Mouse (Mus musculus): ENCODE results near the gene Rtn3.
"Not testable (repeated sequence)": the region's sequence is repeated elsewhere in the genome, so short reads cannot be mapped to it uniquely, and the experiment has no call there.

The Rtn3 gene

DNA sequence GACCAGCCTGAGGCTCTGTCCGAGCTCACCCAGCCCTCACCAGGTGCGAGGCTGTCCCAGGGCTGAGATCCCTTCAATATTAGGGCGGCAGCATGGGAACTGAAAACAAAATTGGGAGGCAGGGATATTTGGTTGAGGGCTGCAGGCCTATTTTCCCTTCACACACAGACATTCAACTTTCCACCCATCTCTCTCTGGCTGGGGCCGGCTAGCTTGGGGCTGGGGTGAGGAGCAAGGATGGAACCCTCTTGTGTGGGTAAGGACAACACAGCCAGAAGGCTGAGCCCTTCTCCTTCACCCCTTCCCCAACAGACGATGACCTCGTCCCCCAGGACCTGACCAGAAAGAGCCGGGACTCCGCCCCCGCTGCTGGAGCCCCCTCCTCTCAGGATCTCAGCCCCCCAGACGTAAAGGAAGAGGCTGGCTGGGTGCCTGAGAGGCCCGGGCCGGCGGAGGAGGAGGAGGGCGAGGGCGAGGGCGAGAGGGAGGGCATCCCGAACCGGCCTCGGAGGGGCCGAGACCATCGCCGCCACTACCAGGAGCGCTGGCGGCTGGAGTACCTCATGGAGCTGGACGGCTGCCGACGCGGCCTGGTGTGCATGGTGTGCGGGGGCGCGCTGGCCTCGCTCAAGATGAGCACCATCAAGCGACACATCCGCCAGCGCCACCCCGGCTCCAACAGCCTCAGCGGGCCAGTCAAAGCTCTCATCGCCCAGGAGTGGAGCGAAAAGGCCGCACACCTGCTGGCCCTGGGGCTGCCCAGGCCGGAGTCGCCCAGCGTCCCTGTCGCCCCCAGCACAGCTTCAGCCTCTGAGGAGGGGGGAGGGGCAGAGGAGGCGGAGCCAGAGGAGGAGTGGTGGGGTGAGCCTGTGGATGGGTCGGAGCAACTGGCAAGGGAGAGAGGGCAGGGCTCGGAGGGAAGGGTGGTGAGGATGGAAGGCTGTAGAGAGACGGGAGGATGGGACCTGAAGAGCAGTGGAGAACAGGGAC, 61.2 kb downstream of the Rtn3 start:
- peak in 1 of 2 experiments; percentile 49 for DNase-seq

DNA sequence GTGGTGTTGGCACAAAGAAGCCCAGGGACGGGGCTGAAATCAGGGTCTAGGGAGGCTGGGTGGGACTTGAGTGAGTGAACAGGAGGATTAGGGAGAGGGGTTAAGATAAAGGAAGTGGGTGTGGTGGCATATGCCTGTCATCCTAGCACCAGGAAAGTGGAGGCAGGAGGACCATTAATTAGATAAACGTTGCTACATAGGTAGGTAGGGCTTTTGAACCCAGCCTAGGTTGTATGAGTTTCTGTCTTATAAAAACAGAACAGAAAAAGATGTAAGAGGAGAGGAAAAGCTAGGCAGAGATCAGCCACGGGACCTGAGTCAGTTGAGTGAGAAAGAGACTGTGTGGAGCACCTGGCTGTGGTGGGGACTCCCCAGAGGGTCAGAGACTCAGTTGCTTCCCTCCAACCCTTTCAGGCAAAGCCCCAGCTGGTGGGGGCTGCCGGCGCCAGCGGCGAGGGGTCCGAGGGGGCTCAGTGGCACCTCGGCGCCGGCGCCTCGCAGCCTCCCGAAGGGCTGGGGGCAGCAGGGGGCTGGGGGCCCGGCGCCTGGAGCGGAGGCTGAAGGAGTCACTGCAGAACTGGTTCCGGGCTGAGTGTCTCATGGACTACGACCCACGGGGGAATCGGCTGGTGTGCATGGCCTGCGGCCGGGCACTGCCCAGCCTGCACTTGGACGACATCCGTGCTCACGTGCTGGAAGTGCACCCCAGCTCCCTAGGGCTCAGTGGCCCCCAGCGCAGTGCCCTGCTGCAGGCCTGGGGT, 62.1 kb downstream of the Rtn3 start:
- peak in 1 of 2 experiments; percentile 21 for DNase-seq

DNA sequence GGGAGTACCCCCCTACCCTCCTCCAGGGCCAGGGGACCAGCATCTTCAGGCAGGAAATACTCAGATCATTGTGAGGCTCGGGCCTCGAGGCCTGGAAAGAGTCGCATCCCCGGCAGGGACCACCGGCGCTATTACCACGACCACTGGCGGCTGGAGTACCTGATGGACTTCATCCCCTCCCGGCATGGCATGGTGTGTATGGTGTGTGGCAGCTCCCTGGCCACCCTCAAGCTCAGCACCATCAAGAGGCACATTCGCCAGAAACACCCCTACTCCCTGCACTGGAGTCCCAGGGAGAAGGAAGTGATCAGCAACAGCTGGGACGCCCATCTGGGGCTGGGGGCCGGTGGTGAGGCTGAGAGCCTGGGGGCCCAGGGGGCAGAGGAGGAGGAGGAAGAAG, 63.0 kb downstream of the Rtn3 start:
- no peak for DNase-seq

DNA sequence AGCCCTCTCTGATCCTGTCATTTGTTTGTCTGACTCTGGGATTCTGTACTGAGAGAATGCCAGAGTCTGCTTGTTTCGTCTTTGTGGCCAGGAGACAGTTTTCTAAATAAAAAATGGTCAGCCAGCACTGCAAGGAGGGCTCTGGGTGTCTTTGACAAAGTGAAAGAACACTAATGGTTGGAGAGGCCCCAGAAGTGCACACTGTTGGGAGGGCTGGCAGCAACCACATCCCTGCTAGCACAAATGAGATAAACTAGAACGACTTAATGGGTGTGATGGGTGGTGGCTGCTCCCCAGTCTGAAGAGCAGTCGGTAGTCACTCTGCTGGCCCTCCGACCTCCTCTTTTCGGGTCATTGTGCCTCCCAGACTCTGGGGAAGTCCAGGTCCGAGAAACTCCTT, 63.9 kb downstream of the Rtn3 start:
- DNase-seq = no peak

DNA sequence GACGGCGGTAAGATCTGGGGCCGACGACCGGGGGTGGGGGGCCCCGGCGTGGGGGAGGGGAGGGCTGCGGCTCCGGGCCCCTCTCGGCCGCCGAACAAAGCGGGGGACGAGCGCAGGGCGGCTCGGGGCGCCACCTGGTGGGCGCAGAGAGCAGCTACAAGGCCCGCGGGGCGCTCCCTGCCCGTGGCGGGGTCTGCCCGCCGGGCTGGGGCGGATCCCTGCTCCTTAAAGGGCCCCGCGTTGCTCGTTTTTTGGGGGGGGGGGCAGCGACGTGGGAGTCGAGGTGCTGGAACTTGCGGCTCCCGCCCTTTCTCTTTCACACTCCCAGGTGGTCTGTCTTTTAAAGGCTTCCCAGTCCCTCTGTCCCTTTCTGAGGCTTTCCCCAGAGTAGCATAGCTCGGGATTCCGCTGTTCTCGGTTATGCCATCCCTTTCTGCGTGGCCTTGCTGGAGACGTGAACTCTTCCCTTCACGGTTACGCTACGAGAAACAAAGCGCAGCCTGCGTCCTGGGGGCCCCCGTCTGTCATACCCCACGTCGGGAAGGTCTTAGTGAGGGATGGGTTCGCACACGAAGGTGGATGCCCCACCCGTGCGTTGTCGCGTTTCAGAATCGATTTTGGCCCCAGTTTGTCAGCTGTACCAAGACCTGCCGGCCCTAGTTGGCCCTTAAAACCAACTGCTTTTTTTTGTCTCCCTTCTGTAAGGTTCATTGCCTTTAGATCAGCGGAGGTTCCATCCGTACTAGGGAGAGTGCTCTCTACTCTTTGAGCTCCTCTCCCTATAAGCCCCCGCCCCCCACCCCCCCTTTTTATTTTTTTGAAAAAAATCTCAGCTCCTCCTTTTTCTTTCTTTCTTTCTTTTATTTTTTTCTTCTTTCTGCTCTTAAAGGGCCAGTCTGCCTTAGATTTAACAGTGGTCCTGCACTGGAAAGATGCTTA, 64.9 kb downstream of the Rtn3 start:
- peak; percentile 65 to 86 for DNase-seq

DNA sequence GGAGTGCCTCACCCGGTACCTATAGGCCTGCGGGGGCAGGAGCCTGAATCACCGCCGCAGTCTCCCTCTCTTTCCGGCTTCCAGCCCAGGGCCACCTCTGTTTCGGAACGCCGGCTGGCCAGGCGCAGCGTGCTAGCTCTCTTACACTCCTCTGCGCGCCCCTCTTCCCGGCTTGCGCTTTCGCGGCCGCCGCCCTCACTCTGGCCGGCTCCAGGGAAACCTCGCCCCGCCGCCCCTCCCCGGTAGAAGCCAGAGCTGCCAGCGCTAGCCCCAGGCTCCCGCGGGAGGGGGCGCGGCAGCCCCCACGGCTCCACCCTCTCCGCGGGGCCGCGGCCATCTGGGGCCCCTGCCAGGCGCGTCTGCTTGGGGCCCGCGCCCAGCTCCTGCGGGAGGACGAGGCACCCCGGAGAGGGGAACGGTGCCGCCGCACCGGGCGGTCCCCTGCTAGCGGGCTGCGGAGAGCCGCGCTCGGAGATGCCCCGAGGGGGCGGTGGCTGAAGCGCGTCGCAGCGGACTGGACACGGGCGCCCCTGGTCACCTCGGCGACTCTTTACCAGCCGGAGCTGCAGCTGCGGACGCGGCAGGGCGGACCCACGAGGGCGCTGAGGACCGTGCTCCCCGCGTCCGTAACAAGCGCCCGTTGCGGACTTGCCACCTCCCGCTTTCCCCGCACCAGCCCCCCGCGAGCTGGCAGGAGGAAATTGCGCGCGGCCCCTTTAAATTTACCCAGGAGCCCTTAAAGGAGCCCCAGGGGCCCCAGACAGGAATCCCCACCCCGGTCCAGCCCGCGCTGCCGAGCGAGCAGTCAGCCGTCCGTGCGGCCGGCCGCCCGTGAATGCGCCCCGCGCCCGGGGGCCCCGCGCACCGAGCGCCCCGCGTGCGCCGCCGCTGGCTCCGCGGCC, 66.0 kb downstream of the Rtn3 start, which contains the start of gene 2700081O15Rik:
TSS of gene 2700081O15Rik (plus strand) at position 792 of the 902 bp plus-strand sequence.
- DNase-seq = peak; percentile 78 to 84

DNA sequence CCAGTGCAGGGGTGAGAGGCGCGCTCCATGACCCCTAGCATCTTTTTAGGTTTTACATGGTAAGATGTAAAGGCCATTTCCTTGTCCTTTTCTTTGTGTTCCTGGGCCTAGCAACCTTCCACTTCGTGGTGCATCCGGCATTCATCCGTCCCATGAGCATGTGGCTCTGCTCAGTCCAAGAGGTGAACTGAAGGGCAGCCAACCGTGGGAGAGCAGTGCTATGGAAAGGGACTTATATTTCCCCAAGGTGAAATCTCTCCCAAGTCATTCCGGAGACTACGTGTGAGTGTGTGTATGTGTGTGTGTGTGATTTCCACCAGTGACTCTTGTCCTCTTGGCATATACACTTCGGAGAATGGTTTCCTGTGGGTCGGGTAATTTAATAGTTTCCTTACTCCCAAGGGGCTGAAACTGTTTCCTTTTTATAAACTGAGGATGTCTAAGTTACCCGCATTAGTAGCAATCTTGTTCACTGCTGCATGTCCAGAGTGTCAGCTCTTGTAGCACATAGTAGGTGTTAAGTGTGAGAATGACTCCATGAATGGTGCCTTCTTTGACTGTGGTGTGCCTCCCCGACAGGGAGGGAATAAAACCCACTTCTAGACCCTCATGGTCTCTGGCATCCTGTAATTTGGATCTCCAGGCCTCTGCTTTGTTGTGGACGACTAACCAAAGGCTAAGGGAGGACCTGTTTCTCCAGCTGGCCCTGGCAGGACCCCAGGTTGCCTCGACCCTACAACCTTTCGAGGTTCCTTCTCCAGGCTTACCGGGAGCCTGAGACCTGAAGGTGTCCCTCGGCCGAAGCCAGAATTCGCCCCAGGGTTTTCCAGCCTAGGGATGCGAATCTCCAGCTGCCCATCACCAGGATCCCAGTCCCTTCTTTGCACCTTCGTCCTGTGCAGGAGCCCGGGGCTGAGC, 66.9 kb downstream of the Rtn3 start:
- peak in 1 of 2 experiments; percentile 42 for DNase-seq

DNA sequence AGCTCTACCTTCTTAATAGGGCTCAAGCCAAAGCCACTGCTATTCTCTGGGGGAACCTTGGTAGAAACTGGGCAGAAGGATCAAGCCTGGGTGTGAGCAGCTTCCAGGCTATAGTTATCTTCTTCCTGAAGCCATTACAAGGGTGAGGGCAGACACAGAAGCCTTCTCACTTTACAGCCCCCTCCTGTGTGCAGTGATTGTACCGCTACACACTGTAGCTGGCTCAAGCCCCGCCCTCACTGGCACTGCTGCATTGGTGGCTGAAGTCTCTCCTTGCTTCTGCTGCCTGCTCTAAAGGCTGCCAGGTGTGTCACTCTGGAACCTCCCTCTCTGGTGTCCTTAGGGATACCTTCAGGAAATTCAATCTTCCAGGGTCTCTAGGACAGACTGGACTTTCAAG, 70.7 kb downstream of the Rtn3 start:
- DNase-seq = no peak

DNA sequence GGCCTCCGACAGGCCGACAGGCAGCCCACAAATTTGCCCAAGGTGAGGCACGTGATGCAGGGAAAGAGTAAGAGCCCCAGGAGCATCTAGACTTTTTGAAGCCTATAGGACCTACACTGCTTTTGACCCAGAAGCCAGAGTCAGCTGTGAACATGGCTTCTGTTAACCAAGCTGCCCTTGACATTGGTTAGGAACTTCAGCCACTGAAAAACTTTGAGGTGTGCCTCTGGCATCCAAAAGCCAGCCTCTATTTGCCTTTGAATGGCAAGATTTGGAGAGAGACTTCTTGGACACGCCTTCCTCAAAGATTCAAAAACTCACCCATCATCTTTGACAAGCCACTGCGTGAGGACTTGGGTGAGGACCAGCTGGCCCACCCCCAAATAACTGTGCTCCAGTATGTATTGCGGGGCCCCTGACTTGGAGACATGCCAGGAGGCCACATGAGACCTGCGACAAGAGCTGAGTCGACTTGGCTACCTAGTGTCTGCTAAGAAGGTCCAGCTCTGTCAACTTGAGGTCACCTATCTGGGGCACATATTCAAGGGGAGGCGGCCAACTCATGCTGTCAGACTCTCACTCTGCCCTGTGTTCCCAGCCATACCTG, 78.4 kb downstream of the Rtn3 start:
- DNase-seq = no peak

DNA sequence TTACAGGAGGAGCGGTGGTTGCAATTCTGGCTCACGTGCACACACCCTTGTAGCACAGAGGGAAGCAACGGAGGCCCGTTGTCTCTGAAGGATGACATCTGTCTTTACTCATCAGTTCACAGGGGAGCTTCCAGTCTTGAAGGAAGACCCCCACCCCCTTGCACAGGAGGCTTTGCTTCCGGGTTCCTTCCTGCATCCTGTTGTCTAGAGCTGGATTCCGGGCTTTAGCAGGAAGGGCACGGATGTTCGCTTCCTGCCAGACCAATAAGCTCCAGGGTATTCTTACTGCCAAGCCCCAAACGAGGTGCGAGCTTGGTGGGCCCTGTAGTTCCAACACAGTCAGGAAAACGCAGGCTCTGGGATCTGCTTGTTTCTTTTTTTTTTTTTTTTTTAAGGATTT, 82.4 kb downstream of the Rtn3 start:
- peak; percentile 47 to 66 for DNase-seq

DNA sequence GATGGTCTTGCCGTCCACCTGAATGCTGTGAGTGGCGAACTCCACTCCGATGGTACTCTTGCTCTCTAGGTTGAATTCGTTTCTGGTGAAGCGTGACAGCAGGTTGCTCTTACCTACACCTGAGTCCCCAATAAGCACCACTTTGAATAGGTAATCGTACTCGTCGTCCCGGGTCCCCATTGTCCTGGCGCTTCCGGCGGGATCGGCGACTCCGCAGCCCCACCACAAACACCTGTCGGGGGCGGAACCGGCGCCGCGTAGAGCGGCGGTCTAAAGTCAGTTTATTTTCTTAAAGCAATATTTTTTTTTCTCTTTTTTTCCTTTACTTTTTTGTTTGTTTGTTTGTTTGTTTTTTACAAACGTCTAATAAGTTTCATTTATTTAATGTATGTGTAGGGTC, 84.2 kb downstream of the Rtn3 start:
- not testable (repeated sequence) for DNase-seq

DNA sequence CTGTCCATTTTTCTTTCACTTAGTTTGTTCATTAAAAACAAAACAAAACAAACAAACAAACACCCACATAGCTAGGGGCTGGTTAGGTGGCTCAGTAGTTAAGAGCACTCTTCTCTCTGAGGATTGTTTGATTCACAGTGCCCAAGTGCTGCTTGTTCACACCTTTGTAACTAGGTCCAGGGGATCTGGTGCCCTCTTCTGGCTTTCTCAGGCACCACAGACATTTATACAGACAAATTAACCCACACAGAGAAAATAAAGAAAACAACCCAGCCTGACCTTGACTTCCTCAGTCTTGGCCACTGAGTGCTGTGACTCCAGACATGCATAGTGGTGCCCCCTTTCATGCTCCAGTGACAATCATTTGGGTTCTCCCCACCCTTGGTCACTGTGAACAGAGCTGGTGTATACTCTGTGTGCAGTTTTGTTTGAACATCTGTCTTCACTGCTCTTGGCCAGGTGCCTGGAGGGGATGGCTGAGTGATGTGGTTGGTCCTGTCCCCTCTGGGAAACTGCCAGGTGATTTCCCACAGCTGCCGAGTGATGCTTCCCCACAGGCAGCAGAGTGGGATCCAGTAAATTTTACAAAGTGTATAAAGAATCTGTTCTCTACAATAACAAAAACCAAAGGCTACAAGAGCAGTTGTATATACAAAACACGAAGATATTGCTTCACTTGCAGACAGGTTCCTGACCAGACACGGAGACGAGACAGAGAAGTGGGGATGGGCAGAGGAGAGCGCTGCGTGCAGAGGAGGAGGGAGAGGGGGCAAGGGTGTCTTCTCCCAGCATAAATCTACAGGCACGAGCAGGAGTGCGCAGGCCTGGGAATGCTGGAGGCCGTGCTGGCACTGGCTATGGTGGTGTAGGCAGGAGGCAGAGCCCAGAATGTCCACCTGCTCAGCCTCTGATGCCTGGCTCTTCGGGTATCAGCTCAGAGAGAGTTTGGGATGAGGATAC, 85.9 kb downstream of the Rtn3 start:
- peak in 1 of 2 experiments; percentile 55 for DNase-seq

DNA sequence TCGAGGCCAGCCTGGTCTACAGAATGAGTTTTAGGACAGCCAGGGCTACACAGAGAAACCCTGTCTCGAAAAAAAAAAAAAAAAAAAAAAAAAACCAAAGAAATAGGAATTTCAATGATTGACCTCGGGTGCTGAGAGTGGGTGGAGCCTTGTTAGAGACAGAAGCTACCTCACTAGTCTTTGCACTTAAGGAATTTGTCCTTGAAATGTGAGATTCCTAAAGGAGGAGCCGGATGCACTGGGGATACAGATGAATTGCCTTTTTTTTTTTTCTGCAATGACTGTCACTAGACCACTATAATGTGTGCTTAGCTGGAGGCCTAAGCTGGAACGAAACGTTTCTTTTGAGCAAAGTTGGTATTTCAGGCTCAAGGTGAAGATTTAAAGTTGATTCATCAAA, 94.6 kb downstream of the Rtn3 start:
- DNase-seq = no peak

DNA sequence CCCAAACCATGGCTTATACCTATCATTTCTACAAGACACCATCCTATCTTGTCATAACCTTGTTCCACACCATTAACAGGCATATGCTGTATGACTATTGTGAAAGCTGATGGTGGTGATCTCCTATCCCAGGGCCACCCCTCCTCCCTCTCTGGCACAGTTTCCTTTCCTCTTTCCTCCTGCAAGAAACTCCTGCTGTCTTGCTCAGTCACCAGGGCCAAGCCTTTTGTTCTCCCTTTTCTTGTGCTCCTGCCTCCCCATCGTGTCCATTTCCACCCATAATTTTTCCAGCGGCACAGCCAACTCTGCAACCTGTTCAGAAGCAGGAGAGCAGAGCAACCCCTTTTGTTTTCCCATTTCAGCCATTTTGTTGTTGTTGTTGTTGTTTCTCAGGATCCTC, 97.0 kb downstream of the Rtn3 start:
- DNase-seq = no peak

DNA sequence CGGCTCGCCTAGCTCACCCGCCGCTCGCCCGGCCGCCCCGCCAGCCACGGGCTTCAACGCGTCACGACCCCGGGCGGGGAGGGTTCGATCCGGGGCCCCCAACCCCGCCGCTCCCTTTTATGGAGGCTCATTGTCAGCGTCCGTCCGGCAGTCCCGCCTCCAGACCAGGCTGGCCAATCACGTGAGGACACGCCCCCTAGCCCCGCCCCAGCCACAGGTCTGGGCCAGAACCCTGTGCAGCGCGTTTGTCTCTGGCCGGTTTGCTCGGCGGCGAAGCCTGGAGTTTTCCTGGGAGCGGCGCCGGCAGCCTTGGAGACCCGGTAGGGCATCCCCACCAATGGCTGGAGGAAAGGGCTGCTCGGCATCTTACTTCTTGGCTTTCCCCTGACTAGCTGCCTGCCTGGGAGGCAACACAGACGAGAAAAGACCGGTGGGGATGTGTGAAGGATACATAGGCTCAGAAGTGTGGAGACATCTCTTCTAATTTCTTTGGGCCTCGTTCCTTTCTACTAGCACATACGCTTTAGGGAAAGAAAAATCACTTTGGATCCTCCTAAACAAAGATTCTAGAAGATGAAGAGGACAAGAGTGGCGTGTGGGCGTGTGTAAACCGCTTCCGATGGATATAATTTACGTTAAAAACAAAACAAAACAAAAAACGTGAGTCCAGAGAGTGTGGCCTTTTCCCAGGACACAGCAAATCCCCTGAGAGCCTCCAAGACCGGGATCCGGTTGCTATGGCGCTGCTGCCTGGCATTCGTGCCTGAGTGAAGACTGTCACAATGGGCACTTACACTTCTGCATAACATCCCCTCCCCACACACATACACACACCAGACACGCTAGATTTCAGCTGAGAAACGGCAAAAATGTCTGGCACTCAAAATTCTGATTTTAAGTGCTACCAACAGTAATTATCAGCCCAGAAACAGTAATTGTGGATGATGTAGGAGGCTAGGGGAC, 99.9 kb downstream of the Rtn3 start, which contains the start of gene Spindoc:
TSS of gene Spindoc (minus strand) at position 92 of the 963 bp plus-strand sequence.
- DNase-seq = peak; percentile 99 to 100

DNA sequence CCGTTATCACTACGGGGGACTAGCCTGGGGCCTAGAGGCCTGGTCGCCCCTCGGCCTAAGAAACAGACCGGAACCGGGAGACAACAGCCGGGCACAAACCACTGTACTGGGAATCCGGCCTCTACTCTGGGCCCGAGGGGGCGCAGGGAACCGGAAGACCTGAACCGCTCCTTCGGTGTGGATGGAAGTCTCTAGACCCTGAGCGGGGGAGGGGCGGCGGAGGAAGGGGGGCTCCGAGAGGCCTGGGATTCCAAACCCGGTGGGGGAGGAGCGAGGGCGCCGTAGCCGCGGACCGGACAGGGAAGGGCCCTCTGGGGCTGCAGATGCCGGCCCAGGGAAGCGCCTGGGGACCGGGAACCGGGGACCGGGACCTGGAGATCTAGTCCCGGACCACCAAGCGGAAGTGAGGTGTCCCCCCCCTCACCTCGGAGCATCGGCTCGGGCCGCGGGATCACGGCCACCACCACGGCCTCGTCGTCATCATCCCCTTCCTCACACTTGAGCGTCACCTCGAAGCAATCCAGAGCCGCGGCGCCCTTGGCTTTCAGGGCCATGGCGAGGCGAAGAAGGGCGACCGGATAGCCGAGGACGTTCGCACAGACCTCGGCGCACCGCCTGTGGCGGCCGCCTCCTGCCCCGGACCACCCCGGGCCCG, 100.7 kb downstream of the Rtn3 start:
- peak; percentile 60 to 79 for DNase-seq

DNA sequence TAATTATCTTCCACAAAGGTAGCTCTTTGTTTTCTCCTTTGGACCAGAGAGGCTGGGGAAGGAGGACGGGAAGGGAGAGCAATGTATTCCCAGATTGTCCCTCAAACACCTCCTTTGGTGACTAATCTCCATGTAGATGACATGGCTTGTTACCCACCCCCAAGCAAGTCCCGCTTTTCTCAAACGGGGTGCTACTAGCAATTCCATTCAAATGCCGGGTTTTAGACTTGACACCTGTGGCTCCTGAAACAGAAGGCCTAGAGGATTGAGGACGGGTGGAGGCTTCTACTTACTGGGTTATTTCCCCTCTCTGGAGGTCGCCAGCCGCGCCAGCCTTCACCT, 101.2 kb downstream of the Rtn3 start:
- DNase-seq = peak in 1 of 2 experiments; percentile 6

Data from kidney, postnatal 36 days (tissue).